Mouse (Mus musculus): ENCODE measurements around the gene Tox2.

Gene Tox2

GRCm38 (mm10) chr2:163205262-163205647, 2.3 kb downstream of the Tox2 start:
- no peak for DNase-seq (ENCODE audit: low spot score in 2 of 2)

- no peak for DNase-seq (ENCODE audit: low spot score in 2 of 2)
Measured at GRCm38 (mm10) chr2:163205737-163206490, 3.0 kb downstream of the Tox2 start.

- DNase-seq (ENCODE audit: low spot score in 2 of 2): peak in 1 of 2 experiments; percentile 19
Measured at GRCm38 (mm10) chr2:163207315-163207714, 4.4 kb downstream of the Tox2 start.

GRCm38 (mm10) chr2:163209139-163209538, 6.2 kb downstream of the Tox2 start:
- DNase-seq (ENCODE audit: low spot score in 2 of 2): no peak

GRCm38 (mm10) chr2:163213085-163213484, 10.2 kb downstream of the Tox2 start:
- DNase-seq (ENCODE audit: low spot score in 2 of 2): no peak

GRCm38 (mm10) chr2:163218095-163218494, 15.2 kb downstream of the Tox2 start:
- DNase-seq (ENCODE audit: low spot score in 2 of 2): no peak

GRCm38 (mm10) chr2:163218571-163218970, 15.6 kb downstream of the Tox2 start:
- no peak for DNase-seq (ENCODE audit: low spot score in 2 of 2)

GRCm38 (mm10) chr2:163219447-163219846, 16.5 kb downstream of the Tox2 start:
- DNase-seq (ENCODE audit: low spot score in 2 of 2): no peak

GRCm38 (mm10) chr2:163220706-163221105, 17.8 kb downstream of the Tox2 start:
- no peak for DNase-seq (ENCODE audit: low spot score in 2 of 2)

GRCm38 (mm10) chr2:163225302-163225701, 22.4 kb downstream of the Tox2 start:
- DNase-seq (ENCODE audit: low spot score in 2 of 2): no peak

GRCm38 (mm10) chr2:163229050-163229449, 26.1 kb downstream of the Tox2 start:
- DNase-seq (ENCODE audit: low spot score in 2 of 2): peak; percentile 76 to 84

GRCm38 (mm10) chr2:163231781-163232534, 29.0 kb downstream of the Tox2 start:
- DNase-seq (ENCODE audit: low spot score in 2 of 2): peak in 1 of 2 experiments; percentile 11

GRCm38 (mm10) chr2:163233666-163234065, 30.7 kb downstream of the Tox2 start:
- DNase-seq (ENCODE audit: low spot score in 2 of 2): no peak

GRCm38 (mm10) chr2:163236057-163236456, 33.1 kb downstream of the Tox2 start:
- no peak for DNase-seq (ENCODE audit: low spot score in 2 of 2)

- DNase-seq (ENCODE audit: low spot score in 2 of 2): no peak
Measured at GRCm38 (mm10) chr2:163237999-163238529, 35.1 kb downstream of the Tox2 start.

- no peak for DNase-seq (ENCODE audit: low spot score in 2 of 2)
Measured at GRCm38 (mm10) chr2:163239945-163240344, 37.0 kb downstream of the Tox2 start.

GRCm38 (mm10) chr2:163241867-163242266, 38.9 kb downstream of the Tox2 start:
- no peak for DNase-seq (ENCODE audit: low spot score in 2 of 2)

GRCm38 (mm10) chr2:163243917-163244852, 41.3 kb downstream of the Tox2 start:
- no peak for DNase-seq (ENCODE audit: low spot score in 2 of 2)

- no peak for DNase-seq (ENCODE audit: low spot score in 2 of 2)
Measured at GRCm38 (mm10) chr2:163248912-163249311, 46.0 kb downstream of the Tox2 start.

- DNase-seq (ENCODE audit: low spot score in 2 of 2): no peak
Measured at GRCm38 (mm10) chr2:163252645-163253044, 49.7 kb downstream of the Tox2 start.

- peak; percentile 49 to 68 for DNase-seq (ENCODE audit: low spot score in 2 of 2)
Measured at GRCm38 (mm10) chr2:163253248-163254099, 50.5 kb downstream of the Tox2 start.

Data from natural killer cell, adult 2 months (primary cell).